Mouse (Mus musculus) stomach, postnatal 0 days (tissue): Measurements from ENCODE around the gene Mgat4a. TPM values are rescaled to one million over a fixed set of nuclear protein-coding genes. Genes with fewer than 3 reads are reported as not detected.

Experiments
- ATAC-seq: fragments of 200-750 bp; cut with Nextera tagmentation; 2 replicates; pipeline ENCODE4 v1.8.0; 2017; ENCODE audit not compliant: low FRiP score, low TSS enrichment
- DNase-seq: peaks from one replicate; pipeline ENCODE4 v3.0.0-alpha.2; 2016; ENCODE audit warnings: low spot score
- H3K27ac ChIP-seq: fragments of 300-500 bp; sonication (generic); replicated peaks from 2 replicates; pipeline ENCODE4 v1.5.1; 2014; ENCODE audit warnings: mild to moderate bottlenecking, control low read depth
- H3K27me3 ChIP-seq: fragments of 300-500 bp; sonication (generic); 2 replicates; pipeline ENCODE4 v1.6.1; 2014; ENCODE audit warnings: low read length; ENCODE audit not compliant: control insufficient read depth, insufficient read depth
- H3K36me3 ChIP-seq: fragments of 300-500 bp; sonication (generic); 2 replicates; pipeline ENCODE4 v1.6.1; 2014; ENCODE audit warnings: low read length, mixed read lengths; ENCODE audit not compliant: control insufficient read depth, insufficient read depth
- H3K4me1 ChIP-seq: fragments of 300-500 bp; sonication (generic); replicated peaks from 2 replicates; pipeline ENCODE4 v1.6.1; 2014; ENCODE audit warnings: antibody characterized with exemption; ENCODE audit not compliant: control insufficient read depth, insufficient read depth
- H3K4me2 ChIP-seq: fragments of 300-500 bp; sonication (generic); replicated peaks from 2 replicates; pipeline ENCODE4 v1.6.1; 2014; ENCODE audit warnings: low read depth, mild to moderate bottlenecking, control low read depth, moderate library complexity
- H3K4me3 ChIP-seq: fragments of 300-500 bp; sonication (generic); 2 replicates; pipeline ENCODE4 v1.5.1; 2014; ENCODE audit warnings: low read depth, low read length, control low read depth
- H3K9ac ChIP-seq: fragments of 300-500 bp; sonication (generic); 2 replicates; pipeline ENCODE4 v1.6.1; 2014; ENCODE audit warnings: mild to moderate bottlenecking, low read length, control low read depth, mixed read lengths
- H3K9me3 ChIP-seq: fragments of 300-500 bp; sonication (generic); 2 replicates; pipeline ENCODE4 v1.6.1; 2016; ENCODE audit warnings: low read length; ENCODE audit not compliant: control insufficient read depth
- CTCF ChIP-seq: IDR thresholded peaks from 2 replicates; pipeline ENCODE4 v1.5.1; 2016; ENCODE audit warnings: antibody characterized with exemption, low read depth, mild to moderate bottlenecking, moderate library complexity
- EP300 ChIP-seq: optimal IDR thresholded peaks from 2 replicates; pipeline ENCODE3; 2016; ENCODE audit warnings: antibody characterized with exemption
- WGBS: fragments of 180-500 bp; shearing (Covaris S2); extraction: QIAGEN DNeasy Blood & Tissue Kit; methylation state at CpG from one replicate; pipeline ENCODE4 v1.1.7; 2014; 5-methylcytosine and 5-hydroxymethylcytosine counted together
- polyA plus RNA-seq: library from polyadenylated mRNA; unstranded; fragments of >200 nt; fragmentation: Nextera tagmentation; extraction: Ambion mirVana; gene quantifications from 2 replicates; pipeline ENCODE4 v1.2.1, GENCODE M21; 2015

Gene Mgat4a
- polyA plus RNA-seq, 1 experiment from 2014 or later, result 13.8 TPM

GRCm38 (mm10) chr1:37488531-37488930 is 52.3 kb downstream of the Mgat4a start:
- no peaks in the 10 kb centered on the region for H3K9me3 ChIP-seq
- 86% methylated on average over 12 of the region's 12 CpGs for WGBS
- no peak overlapping the region for H3K9ac ChIP-seq

GRCm38 (mm10) chr1:37486994-37487393 is 53.8 kb downstream of the Mgat4a start:
- no peaks in the 10 kb centered on the region for H3K27me3 ChIP-seq
- no peak for DNase-seq
- no peak overlapping the region for H3K4me3 ChIP-seq
- H3K4me1 ChIP-seq, result no peaks in the 10 kb centered on the region
- H3K36me3 ChIP-seq, result no peaks in the 10 kb centered on the region; the same call in 1 of the 2 replicates
- WGBS, result 82% methylated on average over 3 of the region's 3 CpGs
- no peak for ATAC-seq
- H3K4me2 ChIP-seq, result no peak overlapping the region
- H3K9me3 ChIP-seq, result no peaks in the 10 kb centered on the region
- no peak overlapping the region for H3K27ac ChIP-seq
- TF ChIP-seq CTCF (no peak), EP300 (no peak)
- no peak overlapping the region for H3K9ac ChIP-seq

More at GRCm38 (mm10) chr1:37488531-37488930, 52.3 kb downstream of the Mgat4a start:
- ATAC-seq (no peak), DNase-seq (no peak)
- Histone ChIP-seq H3K36me3 (no peaks in the 10 kb centered on the region; the same call in 1 of the 2 replicates), H3K4me3 (no peak overlapping the region), H3K4me2 (no peak overlapping the region), H3K27ac (no peak overlapping the region), H3K4me1 (no peaks in the 10 kb centered on the region), H3K27me3 (no peaks in the 10 kb centered on the region)
- TF ChIP-seq EP300 (no peak), CTCF (no peak)

- DNase-seq (no peak), ATAC-seq (0 out of 2 replicates have a peak, but pooled peaks have one; percentile 18)
- Histone ChIP-seq H3K4me1 (no peaks in the 10 kb centered on the region), H3K4me2 (no peak overlapping the region), H3K27me3 (no peaks in the 10 kb centered on the region), H3K9me3 (no peaks in the 10 kb centered on the region), H3K9ac (no peak overlapping the region), H3K27ac (no peak overlapping the region), H3K4me3 (no peak overlapping the region), H3K36me3 (no peaks in the 10 kb centered on the region; the same call in 1 of the 2 replicates)
- WGBS, result 89% methylated on average over 1 of the region's 1 CpGs
- TF ChIP-seq CTCF (no peak), EP300 (no peak)
Measured at GRCm38 (mm10) chr1:37486439-37486838, 54.4 kb downstream of the Mgat4a start.

- Histone ChIP-seq H3K36me3 (no peaks in the 10 kb centered on the region; the same call in 1 of the 2 replicates), H3K27ac (no peak overlapping the region), H3K9me3 (no peaks in the 10 kb centered on the region), H3K9ac (no peak overlapping the region), H3K27me3 (no peaks in the 10 kb centered on the region), H3K4me3 (no peak overlapping the region), H3K4me1 (no peaks in the 10 kb centered on the region), H3K4me2 (no peak overlapping the region)
- DNase-seq (no peak), ATAC-seq (no peak)
- no peak for TF ChIP-seq EP300
- no peak for TF ChIP-seq CTCF
- WGBS, result 94% methylated on average over 4 of the region's 4 CpGs
Measured at GRCm38 (mm10) chr1:37484612-37485011, 56.2 kb downstream of the Mgat4a start.

- WGBS, result 75% methylated on average over 2 of the region's 2 CpGs
- ATAC-seq (no peak), DNase-seq (no peak)
- H3K27ac ChIP-seq, result no peak overlapping the region
- no peak overlapping the region for H3K9ac ChIP-seq
- no peak overlapping the region for H3K4me2 ChIP-seq
- no peaks in the 10 kb centered on the region for H3K27me3 ChIP-seq
- TF ChIP-seq EP300, result no peak
- no peak for TF ChIP-seq CTCF
- no peak overlapping the region for H3K4me3 ChIP-seq
- no peaks in the 10 kb centered on the region for H3K9me3 ChIP-seq
- 0 out of 2 replicates have a peak, but pooled peaks cover 2% of the 10 kb centered on the region for H3K4me1 ChIP-seq
- no peaks in the 10 kb centered on the region; the same call in 1 of the 2 replicates for H3K36me3 ChIP-seq
Measured at GRCm38 (mm10) chr1:37481331-37481730, 59.5 kb downstream of the Mgat4a start.

GRCm38 (mm10) chr1:37480731-37481130 is 60.1 kb downstream of the Mgat4a start:
- ATAC-seq, result no peak
- WGBS, result 80% methylated on average over 6 of the region's 6 CpGs
- Histone ChIP-seq H3K9ac (no peak overlapping the region), H3K27me3 (no peaks in the 10 kb centered on the region), H3K4me1 (0 out of 2 replicates have a peak, but pooled peaks cover 2% of the 10 kb centered on the region), H3K36me3 (no peaks in the 10 kb centered on the region), H3K4me2 (no peak overlapping the region), H3K27ac (no peak overlapping the region), H3K4me3 (no peak overlapping the region), H3K9me3 (no peaks in the 10 kb centered on the region)
- DNase-seq, result no peak
- no peak for TF ChIP-seq EP300
- TF ChIP-seq CTCF, result no peak
